Mouse (Mus musculus): ENCODE data around the gene Lrrk2.

DNA sequence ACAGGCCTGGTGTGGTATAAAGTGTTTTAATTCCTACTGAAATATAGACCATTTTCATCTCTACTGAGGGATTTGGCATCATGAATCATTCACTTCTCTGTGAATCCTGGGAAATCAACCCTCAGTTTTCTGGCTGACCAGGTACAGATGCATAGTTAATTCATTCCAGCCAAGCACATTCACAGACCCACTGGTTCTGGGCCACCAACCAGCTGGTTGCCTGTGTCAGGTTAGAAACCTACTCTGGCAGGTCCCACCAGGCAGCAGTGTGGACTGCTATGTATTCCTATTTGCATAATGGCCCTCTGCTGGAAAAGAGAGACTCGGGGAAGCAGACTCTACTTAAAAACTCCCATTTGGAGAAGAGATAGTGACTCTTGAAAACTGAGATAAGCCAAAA is 27.9 kb downstream of the Lrrk2 start:
- TF ChIP-seq POLR2A (IDR thresholded peaks at IDR 0.05; ENCODE audit: borderline replicate concordance, control insufficient read depth, low read depth, low read length) (no peak), CTCF (IDR thresholded peaks at IDR 0.05; ENCODE audit: control insufficient read depth, insufficient read depth, low read length) (no peak)

Measured in bone marrow, adult 2 months (tissue).